Mouse (Mus musculus): ENCODE results near the gene Fam169b.
"Not testable (repeated sequence)": the region's sequence is repeated elsewhere in the genome, so short reads cannot be mapped to it uniquely, and the experiment has no call there.

The Fam169b gene

GRCm38 (mm10) chr7:68264028-68264453 lies 9.6 kb upstream of the Fam169b start, which contains the start of gene Pgpep1l:
Gene Pgpep1l, minus strand, starts transcription at chr7:68264233.
- DNase-seq (ENCODE audit: low read depth, low spot score) = peak; percentile 90

GRCm38 (mm10) chr7:68264531-68264930 lies 9.1 kb upstream of the Fam169b start:
- DNase-seq (ENCODE audit: low read depth, low spot score) = no peak

GRCm38 (mm10) chr7:68265391-68265790 lies 8.2 kb upstream of the Fam169b start:
- DNase-seq (ENCODE audit: low read depth, low spot score) = no peak

- DNase-seq (ENCODE audit: low read depth, low spot score) = peak; percentile 56
These were observed 6.9 kb upstream of the Fam169b start for GRCm38 (mm10) chr7:68266691-68267090.

GRCm38 (mm10) chr7:68270551-68270950 lies 3.1 kb upstream of the Fam169b start:
- DNase-seq (ENCODE audit: low read depth, low spot score) = no peak

- no peak for DNase-seq (ENCODE audit: low read depth, low spot score)
These were observed 1.8 kb upstream of the Fam169b start for GRCm38 (mm10) chr7:68271816-68272215.

GRCm38 (mm10) chr7:68272607-68273006 lies 1.0 kb upstream of the Fam169b start:
- DNase-seq (ENCODE audit: low read depth, low spot score) = no peak

GRCm38 (mm10) chr7:68274218-68274617 lies 579 bp downstream of the Fam169b start:
- DNase-seq (ENCODE audit: low read depth, low spot score) = no peak

GRCm38 (mm10) chr7:68274951-68275350 lies 1.3 kb downstream of the Fam169b start:
- DNase-seq (ENCODE audit: low read depth, low spot score) = no peak

- not testable (repeated sequence) for DNase-seq (ENCODE audit: low read depth, low spot score)
These were observed 1.8 kb downstream of the Fam169b start for GRCm38 (mm10) chr7:68275445-68275837.

GRCm38 (mm10) chr7:68275838-68276731 lies 2.4 kb downstream of the Fam169b start:
- no peak for DNase-seq (ENCODE audit: low read depth, low spot score)

GRCm38 (mm10) chr7:68277054-68277896 lies 3.6 kb downstream of the Fam169b start:
- DNase-seq (ENCODE audit: low read depth, low spot score) = peak; percentile 68

GRCm38 (mm10) chr7:68277897-68278270 lies 4.2 kb downstream of the Fam169b start:
- no peak for DNase-seq (ENCODE audit: low read depth, low spot score)

- no peak for DNase-seq (ENCODE audit: low read depth, low spot score)
These were observed 4.7 kb downstream of the Fam169b start for GRCm38 (mm10) chr7:68278385-68278784.

GRCm38 (mm10) chr7:68278908-68279307 lies 5.3 kb downstream of the Fam169b start:
- DNase-seq (ENCODE audit: low read depth, low spot score) = no peak

- no peak for DNase-seq (ENCODE audit: low read depth, low spot score)
These were observed 5.8 kb downstream of the Fam169b start for GRCm38 (mm10) chr7:68279481-68279880.

- DNase-seq (ENCODE audit: low read depth, low spot score) = no peak
These were observed 6.8 kb downstream of the Fam169b start for GRCm38 (mm10) chr7:68280352-68280869.

- no peak for DNase-seq (ENCODE audit: low read depth, low spot score)
These were observed 7.7 kb downstream of the Fam169b start for GRCm38 (mm10) chr7:68281341-68281740.

GRCm38 (mm10) chr7:68282304-68283132 lies 8.9 kb downstream of the Fam169b start:
- DNase-seq (ENCODE audit: low read depth, low spot score) = no peak

GRCm38 (mm10) chr7:68283133-68283520 lies 9.5 kb downstream of the Fam169b start:
- not testable (repeated sequence) for DNase-seq (ENCODE audit: low read depth, low spot score)

GRCm38 (mm10) chr7:68283776-68284175 lies 10.1 kb downstream of the Fam169b start:
- DNase-seq (ENCODE audit: low read depth, low spot score) = no peak
